Mouse (Mus musculus): ENCODE results near the gene Gpx3.
"Not testable (repeated sequence)": the region's sequence is repeated elsewhere in the genome, so short reads cannot be mapped to it uniquely, and the experiment has no call there.

The Gpx3 gene

DNA sequence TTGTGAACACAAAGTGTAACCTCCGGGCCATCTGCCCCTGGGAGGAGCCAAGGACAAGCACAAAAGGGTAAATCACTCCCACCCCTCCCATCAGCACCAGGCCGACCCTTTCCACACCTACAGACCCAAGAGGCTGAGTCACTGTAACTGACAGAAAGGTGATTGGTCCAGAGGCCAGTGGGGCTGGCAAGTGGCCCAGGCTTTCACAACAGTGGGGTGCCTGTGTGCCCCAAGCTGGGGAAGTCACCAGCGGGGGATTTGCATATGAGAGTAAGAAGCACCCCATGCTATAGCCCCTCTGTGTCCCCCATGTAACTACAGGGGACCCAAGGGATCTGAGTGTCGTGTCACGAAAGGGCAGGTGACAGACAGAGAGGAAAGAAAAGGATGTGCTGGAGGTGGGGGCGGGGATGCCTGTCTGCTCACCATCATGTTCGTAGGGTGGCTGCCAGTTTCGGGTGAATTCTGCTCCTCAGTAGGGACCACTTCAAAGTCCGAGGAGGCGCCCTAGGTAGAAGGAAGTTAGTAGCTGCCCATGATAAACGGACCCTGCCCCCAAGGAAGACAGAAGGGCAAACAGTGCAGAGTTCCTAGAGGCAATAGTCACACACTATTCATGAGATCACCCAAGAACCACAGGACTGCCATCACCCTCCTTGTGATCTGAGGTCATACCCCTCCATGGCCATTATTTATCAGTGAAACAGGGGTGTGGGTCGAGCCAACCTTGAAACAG is 34.0 kb downstream of the Gpx3 start:
- no peak for ATAC-seq (ENCODE audit: insufficient number of reproducible peaks, low FRiP score, low TSS enrichment)

DNA sequence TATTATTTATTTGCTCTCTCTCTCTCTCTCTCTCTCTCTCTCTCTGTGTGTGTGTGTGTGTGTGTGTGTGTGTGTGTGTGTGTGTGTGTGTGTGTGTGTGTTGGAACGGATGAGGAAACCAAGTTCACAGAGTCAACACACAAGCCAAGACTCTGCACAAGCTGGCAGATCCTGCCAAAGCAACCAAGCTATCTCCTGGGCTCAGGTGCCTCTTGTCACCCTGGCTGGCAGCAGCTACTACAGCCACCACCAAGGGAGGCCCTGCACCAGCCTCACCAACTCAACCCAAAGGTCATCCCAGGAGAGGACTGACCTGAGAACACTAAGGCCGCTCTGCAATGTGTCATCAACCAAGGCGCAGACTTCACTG is 34.5 kb downstream of the Gpx3 start:
- no peak for ATAC-seq (ENCODE audit: insufficient number of reproducible peaks, low FRiP score, low TSS enrichment)

GRCm38 (mm10) chr11:54939501-54939900 is 37.2 kb downstream of the Gpx3 start:
- ATAC-seq (ENCODE audit: insufficient number of reproducible peaks, low FRiP score, low TSS enrichment): 0 out of 2 replicates have a peak, but pooled peaks have one; percentile 54

DNA sequence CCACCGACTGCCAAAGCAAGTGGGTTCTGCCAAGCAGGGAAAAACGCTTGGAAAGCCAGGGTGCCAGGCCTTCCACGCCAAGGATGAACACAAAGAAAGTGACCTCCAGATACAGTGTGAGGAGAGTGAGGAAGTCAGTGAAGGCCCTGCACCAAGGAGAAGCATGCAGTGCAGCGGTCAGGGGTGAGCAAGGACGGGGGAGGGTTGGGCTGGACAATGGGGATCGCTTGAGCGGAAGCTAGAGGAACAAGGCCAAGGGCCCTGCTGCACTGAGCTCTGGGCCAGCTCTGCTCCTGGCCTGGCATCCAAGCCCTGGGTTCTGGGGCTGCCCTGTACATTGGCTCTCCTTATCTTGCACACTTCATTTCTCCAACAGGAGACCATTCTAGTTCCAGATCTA is 37.8 kb downstream of the Gpx3 start:
- no peak for ATAC-seq (ENCODE audit: insufficient number of reproducible peaks, low FRiP score, low TSS enrichment)

- ATAC-seq (ENCODE audit: insufficient number of reproducible peaks, low FRiP score, low TSS enrichment): no peak
Measured at GRCm38 (mm10) chr11:54944702-54945101, 42.4 kb downstream of the Gpx3 start.

- ATAC-seq (ENCODE audit: insufficient number of reproducible peaks, low FRiP score, low TSS enrichment): no peak
Measured at GRCm38 (mm10) chr11:54949717-54950116, 47.5 kb downstream of the Gpx3 start.

DNA sequence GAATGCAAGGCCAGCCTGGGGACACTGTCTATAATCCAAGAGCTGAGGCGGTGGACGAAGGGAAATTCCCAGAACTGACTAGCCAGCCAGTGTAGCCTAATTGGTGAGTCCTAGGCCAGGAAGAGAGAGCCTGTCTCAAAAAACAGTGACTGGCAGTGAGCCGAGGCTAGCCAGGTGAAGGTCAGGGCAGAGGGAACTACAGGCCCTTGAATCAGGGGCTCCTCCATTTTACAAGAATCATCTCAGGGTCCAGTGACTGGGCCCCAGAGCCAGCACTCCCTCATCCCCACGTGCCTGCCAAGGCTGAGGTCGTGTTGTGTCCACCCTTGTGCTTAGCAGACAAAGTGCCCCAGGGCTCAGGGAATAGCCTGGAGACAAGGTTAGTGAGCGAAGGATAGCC is 48.4 kb downstream of the Gpx3 start:
- no peak for ATAC-seq (ENCODE audit: insufficient number of reproducible peaks, low FRiP score, low TSS enrichment)

DNA sequence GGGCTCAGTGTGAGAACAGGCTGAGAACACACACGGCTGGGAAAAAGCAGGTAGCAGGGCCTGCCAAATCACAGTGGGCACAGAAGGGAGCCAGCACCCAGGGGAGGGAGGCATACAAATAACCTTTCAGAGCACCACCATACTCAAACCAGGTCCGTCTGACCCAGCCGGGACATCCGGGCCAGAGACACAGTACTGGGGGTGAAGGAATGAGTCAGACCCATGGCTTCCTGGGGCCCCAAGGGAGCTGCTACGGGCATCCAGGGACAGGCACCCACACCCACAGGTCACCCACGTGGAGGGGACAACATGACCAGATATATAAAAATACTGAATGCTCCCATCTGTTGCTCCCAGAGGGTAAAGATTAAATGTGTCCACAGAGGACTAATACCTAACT is 50.4 kb downstream of the Gpx3 start:
- no peak for ATAC-seq (ENCODE audit: insufficient number of reproducible peaks, low FRiP score, low TSS enrichment)

DNA sequence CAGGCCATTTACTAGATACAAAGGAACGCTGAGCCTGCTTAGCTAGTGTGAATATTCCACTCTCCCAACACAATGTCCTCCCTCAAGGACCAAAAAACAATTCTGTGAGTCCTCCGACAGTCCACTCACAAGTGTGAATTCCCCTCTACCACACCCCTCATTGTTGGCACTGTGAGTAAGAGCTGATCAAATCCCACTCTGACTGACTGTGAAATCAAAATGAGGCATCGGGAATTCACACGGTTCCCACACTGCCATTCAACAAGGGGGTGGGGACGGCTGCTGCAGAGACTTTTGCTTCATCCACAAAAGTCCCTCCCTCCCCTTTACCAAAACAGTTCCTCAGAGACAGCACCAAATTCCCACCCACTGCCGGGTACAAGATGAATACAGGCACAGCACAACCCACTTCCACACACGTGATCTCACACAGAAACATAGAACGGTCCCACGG is 51.8 kb downstream of the Gpx3 start:
- no peak for ATAC-seq (ENCODE audit: insufficient number of reproducible peaks, low FRiP score, low TSS enrichment)

GRCm38 (mm10) chr11:54954716-54955115 is 52.5 kb downstream of the Gpx3 start:
- ATAC-seq (ENCODE audit: insufficient number of reproducible peaks, low FRiP score, low TSS enrichment): no peak

DNA sequence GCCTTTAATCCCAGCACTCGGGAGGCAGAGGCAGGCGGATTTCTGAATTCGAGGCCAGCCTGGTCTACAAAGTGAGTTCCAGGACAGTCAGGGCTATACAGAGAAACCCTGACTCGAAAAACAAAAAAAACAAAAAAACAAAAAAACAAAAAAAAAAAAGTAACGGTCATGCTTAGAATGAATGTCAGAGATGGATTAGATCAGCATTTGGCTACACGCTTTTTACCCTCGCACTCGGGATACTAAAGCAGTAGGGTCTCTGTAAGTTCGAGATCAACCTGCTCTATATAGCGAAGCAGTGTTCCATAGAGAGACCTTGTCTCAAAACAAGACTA is 53.1 kb downstream of the Gpx3 start:
- not testable (repeated sequence) for ATAC-seq (ENCODE audit: insufficient number of reproducible peaks, low FRiP score, low TSS enrichment)

DNA sequence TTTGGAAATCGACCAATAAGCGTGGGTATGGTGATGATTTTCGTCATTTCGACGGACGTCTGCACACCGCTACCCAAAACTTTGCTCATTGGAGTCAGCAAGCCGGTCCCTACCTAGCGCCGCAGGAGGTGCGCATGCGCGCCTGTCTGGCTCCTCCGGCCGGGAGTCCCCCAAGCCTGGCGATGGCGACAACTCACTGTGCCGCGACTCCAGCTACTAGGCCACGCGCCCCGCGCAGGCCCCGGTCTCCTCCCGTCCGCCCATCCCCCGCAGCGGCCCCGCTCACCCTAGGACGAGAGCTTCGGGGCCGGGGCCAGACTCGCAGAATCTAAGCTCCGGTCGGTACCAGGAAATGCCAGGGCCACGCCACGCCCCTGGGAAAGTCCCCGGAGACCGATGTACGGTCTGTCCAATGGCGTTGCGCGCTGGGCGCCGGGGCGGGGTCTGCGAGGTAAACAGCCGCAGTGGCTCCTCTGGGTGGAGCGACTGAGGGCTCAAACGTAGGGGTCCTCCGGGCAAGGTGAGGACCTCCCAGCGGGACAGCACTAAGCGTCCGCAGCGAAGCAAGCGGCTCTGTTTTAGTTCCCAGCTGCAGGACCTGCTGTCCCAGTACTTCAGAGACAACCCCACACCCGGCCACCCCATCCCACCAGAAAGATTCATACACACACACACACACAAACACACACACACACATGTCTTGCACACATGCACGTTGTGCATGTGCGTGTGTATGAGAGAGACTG is 53.7 kb downstream of the Gpx3 start:
- ATAC-seq (ENCODE audit: insufficient number of reproducible peaks, low FRiP score, low TSS enrichment): peak; percentile 99

- ATAC-seq (ENCODE audit: insufficient number of reproducible peaks, low FRiP score, low TSS enrichment): no peak
Measured at GRCm38 (mm10) chr11:54956912-54957311, 54.7 kb downstream of the Gpx3 start.

DNA sequence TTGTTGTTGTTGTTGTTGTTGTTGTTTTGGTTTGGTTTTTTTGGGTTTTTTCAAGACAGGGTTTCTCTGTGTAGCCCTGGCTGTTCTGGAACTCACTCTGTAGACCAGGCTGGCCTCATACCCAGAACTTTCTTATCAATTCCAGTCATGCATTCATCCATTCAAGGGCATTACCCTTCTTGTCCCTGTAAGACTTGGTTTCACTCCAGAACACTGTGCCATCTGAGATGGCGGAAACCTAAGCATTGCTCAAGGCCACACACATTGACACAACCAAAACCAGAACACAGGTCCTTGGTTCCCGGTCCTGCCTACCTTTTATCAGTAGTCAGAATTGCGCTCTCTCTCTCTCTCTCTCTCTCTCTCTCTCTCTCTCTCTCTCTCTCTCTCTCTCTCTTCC is 55.5 kb downstream of the Gpx3 start:
- ATAC-seq (ENCODE audit: insufficient number of reproducible peaks, low FRiP score, low TSS enrichment): not testable (repeated sequence)

DNA sequence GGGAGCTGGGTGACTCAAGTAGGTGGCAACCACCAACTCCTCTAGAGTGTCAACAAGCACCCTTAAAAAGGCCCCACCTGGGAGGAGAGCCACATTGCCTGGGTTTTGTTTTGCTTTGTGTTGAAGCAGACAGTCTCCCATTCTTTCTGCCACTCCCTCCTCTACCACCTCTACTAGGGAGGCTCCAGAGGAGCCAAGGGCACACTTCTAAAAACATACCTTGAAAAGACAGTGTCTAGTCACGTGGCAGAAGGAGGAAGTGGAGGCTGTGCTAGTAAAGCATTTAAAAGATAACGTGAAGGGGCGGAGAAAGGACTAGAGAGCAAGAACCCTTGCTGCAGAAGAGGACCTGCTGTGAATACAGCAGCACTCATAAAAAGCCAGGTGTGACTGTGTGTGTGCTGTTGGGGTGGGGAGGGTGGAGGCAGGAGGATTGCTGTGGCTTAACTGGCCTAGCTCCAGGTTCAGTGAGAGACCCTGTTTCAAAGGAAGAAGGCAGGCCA is 56.4 kb downstream of the Gpx3 start:
- no peak for ATAC-seq (ENCODE audit: insufficient number of reproducible peaks, low FRiP score, low TSS enrichment)

Data from cerebellum, adult (tissue).